Mouse (Mus musculus): Measurements from ENCODE around the gene Appl1.

The Appl1 gene

DNA sequence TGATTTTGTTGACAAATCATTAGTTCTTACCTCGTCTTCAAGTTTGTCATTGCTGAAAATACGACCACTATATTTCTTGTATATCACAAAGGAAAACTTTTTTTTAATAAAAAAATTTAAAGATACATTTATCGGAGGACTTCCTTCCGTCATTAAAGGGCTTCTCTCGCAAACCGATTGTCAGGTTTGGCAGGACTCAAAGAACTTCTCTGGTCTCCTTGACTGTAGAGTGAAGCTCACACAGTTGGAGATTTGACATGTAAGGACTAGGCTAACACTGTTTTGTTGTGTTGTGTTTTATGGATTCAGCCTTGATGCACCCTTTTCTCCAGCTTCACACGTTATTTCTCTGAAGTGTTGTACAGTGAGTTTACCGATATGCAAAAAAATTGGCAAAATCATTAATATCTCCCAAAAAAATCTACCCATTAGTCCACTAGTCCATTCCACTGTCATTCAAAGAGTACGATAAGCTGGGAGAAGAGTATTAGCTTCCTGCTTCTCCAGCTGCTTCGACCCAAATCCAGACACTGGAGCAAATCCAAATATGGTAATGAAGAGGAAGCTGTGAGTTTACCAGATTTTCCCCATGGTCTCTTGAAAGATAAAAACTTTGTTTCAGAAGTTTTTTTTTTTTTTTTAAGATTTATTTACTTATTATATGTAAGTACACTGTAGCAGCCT, at the start of gene Appl1:
Gene Appl1 (minus strand): TSS at position 127 of the 684 bp plus-strand sequence.
- DNase-seq (ENCODE audit: inconsistent age in 2 of 2, low spot score in 1 of 2): peak in 1 of 2 experiments; percentile 54

DNA sequence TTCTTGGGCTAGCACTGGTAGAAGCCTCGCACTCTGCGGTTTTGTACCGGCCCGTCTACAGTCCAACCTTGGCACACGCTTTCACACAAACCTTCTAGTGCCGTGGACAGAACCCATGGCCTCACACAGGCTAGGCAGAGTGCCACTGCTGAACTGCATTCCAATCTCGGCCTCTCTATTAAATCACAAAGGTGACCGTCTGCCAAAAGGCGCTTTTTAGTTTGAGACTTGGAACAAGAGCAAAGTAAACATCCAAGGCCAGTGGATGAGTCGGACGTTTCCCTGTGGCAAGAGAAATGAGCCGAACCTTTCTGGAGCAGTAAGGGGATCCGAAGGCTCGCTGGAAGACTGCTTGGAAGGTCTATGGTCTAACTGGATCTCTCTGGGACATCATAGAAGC, 48.8 kb upstream of the Appl1 start:
- peak; percentile 88 to 93 for DNase-seq (ENCODE audit: inconsistent age in 2 of 2, low spot score in 1 of 2)

- no peak for DNase-seq (ENCODE audit: inconsistent age in 2 of 2, low spot score in 1 of 2)
Measured at GRCm38 (mm10) chr14:27017936-27018335, 46.9 kb upstream of the Appl1 start.

GRCm38 (mm10) chr14:27013658-27014057, 42.6 kb upstream of the Appl1 start:
- no peak for DNase-seq (ENCODE audit: inconsistent age in 2 of 2, low spot score in 1 of 2)

DNA sequence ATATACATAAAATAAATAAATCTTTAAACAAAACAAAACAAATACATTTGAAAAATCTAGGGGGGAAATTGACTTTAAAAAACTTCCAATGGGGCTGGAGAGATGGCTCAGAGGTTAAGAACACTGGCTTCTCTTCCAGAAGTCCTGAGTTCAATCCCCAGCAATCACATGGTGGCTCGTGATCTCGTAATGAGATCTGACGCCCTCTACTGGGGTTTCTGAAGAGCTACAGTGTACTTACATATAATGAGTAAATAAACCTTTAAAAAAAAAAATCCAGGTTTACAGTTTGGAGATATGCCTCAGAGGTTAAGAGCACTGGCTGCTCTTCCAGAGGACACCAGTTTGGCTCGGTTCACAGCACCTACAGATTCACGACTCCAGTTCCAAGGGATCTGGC, 40.5 kb upstream of the Appl1 start:
- no peak for DNase-seq (ENCODE audit: inconsistent age in 2 of 2, low spot score in 1 of 2)

- no peak for DNase-seq (ENCODE audit: inconsistent age in 2 of 2, low spot score in 1 of 2)
Measured at GRCm38 (mm10) chr14:27005937-27006336, 34.9 kb upstream of the Appl1 start.

DNA sequence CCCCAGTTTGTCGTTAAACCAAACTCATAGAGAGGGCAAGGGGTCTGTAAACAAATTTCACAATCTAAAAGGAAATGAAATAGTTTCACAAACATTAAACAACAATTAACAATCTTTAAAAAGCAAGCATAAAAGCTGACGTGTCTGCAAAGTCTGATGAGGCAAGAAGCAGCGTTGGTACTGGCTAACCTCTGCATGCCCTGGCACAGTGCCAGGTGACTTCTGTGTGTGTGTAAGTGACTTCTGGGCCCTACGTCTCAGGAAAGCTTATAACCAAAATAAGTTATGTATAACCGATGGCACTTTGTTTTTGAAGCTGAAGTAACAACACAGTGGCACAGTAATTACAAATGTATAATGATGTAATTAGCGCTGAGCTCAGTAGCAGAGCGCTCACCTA, 33.9 kb upstream of the Appl1 start:
- DNase-seq (ENCODE audit: inconsistent age in 2 of 2, low spot score in 1 of 2): peak in 1 of 2 experiments; percentile 49

DNA sequence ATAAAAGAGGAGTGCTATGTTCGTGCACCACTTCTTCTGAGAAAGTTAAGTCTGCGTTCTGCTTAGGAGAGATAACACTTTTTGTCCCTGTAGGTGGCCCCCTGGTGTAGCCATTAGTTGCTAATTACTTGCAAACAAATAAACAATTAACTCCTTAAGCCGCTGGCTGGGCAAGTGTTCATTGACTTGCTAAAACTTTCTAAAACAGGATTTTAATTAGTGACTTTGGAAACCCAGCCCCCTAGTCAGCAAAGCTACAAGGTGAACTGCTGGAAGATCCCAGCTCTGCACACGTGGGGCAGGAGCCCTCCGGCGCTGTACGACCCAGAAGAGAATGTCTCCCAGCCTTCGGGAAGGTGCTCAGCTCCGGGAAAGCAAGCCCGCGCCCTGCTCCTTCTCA, 29.4 kb upstream of the Appl1 start:
- peak in 1 of 2 experiments; percentile 15 for DNase-seq (ENCODE audit: inconsistent age in 2 of 2, low spot score in 1 of 2)

DNA sequence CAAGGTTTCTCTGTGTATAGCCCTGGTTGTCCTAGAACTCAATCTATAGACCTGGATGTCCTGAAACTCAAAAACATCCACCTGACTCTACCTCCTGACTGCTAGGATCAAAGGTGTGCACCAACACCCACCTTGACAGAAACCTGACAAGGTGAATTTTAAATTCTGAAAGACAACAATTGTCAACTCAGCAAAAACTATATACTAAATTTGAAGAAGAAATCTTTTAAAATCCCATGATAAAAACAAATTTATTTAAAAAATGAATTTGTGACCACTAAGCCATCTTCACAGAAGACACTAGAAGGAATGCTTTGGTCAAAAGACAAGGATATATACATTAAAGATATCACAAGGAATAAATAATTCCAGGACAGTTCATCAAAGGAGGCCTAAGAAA, 25.2 kb upstream of the Appl1 start:
- no peak for DNase-seq (ENCODE audit: inconsistent age in 2 of 2, low spot score in 1 of 2)

DNA sequence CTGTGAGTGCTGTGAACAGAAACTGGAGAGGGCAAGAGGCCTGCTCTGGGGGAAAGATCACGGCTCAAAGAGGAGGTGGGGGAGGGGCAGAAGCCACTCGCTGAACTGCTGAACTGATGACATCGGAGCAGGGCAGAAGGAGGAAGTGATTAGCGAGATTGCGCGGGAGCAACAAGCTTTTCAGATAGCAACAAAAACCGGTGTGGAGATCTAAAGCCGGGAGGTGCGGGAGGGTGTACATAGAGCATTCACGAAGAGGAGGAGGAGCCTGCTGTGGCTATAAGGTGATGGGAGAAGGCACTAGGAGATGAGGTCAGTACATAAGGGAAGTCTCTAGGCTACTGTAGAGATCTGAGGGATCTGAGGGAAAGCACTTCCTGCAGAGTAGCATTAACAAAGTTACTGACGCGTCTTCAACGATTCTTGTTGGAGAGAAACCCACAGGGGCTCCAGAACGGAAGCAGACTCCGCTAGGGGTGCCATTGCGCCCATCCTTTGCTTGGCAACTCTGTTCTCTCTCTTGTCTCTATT, 23.2 kb upstream of the Appl1 start, which contains the start of gene Hesx1:
Gene Hesx1 (plus strand): TSS at position 206 of the 531 bp plus-strand sequence.
- DNase-seq (ENCODE audit: inconsistent age in 2 of 2, low spot score in 1 of 2): peak; percentile 51 to 79

- DNase-seq (ENCODE audit: inconsistent age in 2 of 2, low spot score in 1 of 2): peak in 1 of 2 experiments; percentile 27
Measured at GRCm38 (mm10) chr14:26993427-26993826, 22.4 kb upstream of the Appl1 start.

DNA sequence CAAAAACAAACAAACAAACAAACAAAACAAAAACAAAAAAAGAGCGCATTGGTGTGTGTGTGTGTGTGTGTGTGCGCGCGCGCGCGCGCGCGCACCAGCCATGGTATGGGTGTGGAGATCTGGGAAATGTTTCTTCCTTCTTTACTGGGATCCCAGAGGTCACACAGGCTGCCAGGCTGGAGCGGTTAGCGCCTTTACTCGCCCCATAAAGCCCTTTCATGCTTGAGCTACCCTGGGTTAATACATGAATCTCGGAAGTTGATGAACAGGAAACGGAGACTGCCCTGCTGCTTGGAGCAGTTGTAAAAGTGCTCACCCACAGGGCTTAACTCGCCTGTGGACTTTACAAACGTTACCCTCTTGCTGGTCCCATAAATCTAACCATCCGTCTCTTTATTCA, 20.6 kb upstream of the Appl1 start:
- DNase-seq (ENCODE audit: inconsistent age in 2 of 2, low spot score in 1 of 2): no peak

DNA sequence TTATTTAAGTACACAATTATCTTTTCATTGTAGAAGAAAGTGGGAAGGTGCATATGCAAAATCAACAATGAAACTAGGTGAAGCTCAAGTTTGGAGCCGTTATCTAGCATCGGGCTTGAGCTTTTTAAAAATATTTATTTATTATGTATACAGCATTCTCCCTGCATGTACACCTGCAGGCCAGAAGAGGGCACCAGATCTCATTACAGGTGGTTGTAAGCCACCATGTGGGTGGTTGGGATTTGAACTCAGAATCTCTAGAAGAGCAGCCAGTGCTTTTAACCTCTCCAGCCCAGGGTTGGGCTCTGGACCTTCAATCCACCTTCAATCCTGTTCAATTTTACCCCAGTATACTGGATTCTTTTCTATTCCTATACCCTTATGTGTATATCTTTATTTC, 17.7 kb upstream of the Appl1 start:
- peak in 1 of 2 experiments; percentile 57 for DNase-seq (ENCODE audit: inconsistent age in 2 of 2, low spot score in 1 of 2)

DNA sequence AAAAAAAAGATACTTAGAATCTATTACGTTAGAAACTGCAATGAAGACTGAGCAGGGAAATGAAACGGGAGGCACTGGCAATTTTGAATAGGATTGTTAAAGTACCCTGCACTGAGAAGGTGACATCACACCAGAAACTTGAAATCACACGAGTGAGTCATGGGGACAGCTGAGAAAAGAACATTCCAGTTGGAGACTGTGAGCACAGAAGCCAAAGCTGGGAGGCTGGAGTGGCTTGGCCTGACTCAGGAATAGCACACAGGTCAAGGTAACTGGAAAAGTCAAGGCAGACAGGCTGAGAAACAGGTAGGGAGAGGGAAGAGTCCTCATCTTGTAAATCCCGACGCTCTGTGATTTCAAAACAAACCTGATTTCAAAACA, 11.1 kb upstream of the Appl1 start:
- peak; percentile 81 to 88 for DNase-seq (ENCODE audit: inconsistent age in 2 of 2, low spot score in 1 of 2)

DNA sequence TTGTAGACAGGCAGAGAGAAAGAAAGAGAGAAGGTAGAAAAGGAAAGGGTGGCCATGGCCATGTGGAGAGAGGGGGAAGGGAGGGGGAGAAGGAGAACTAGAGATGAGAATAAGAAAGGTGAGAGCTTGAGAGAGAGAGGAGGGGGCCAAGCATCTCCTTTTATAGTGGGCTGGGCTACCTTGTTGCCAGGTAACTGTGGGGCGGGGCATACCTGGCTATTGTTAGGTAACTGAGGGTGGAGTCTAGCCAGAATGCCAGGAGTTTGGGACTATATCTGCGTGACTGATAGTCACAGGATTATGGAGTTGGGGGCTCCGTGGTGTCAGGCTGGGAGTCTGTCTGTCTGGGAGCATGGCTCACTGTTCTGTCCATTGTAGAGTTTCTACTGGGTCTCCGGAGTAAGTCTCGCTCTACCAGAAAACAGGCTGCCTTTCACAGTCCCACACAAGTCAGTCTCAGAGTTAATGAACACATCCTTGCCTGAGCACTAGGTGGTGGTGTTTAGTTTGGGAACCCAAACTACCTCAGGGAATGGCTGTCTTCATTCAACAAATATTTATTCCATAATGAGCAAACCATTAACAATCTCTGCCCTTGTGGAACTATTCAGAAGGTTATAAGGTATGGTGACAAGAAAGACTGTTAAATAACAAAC, 10.6 kb upstream of the Appl1 start:
- DNase-seq (ENCODE audit: inconsistent age in 2 of 2, low spot score in 1 of 2): no peak

GRCm38 (mm10) chr14:26981021-26981420, 10.0 kb upstream of the Appl1 start:
- no peak for DNase-seq (ENCODE audit: inconsistent age in 2 of 2, low spot score in 1 of 2)

- DNase-seq (ENCODE audit: inconsistent age in 2 of 2, low spot score in 1 of 2): no peak
Measured at GRCm38 (mm10) chr14:26979808-26980207, 8.8 kb upstream of the Appl1 start.

DNA sequence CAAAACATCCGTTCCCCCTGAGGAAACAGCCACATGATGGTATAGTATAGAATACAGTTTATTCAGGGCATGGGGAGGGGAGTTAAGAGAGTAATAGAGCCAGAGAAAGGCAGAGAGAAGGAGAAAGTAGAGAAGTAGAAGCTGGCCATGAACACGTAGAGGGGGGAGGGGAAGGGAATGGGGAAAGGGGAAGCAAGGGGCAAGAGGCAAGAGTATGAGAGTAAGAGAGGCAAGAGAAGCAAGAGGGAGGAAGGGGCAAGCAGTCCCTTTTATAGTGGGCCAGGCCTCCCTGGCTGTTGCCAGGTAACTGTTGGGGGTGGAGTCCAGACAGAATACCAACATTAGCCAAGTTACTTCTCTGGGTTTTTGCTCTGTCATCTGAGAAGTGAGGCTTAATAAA, 6.5 kb upstream of the Appl1 start:
- no peak for DNase-seq (ENCODE audit: inconsistent age in 2 of 2, low spot score in 1 of 2)

GRCm38 (mm10) chr14:26976212-26976611, 5.2 kb upstream of the Appl1 start:
- peak in 1 of 2 experiments; percentile 48 for DNase-seq (ENCODE audit: inconsistent age in 2 of 2, low spot score in 1 of 2)

DNA sequence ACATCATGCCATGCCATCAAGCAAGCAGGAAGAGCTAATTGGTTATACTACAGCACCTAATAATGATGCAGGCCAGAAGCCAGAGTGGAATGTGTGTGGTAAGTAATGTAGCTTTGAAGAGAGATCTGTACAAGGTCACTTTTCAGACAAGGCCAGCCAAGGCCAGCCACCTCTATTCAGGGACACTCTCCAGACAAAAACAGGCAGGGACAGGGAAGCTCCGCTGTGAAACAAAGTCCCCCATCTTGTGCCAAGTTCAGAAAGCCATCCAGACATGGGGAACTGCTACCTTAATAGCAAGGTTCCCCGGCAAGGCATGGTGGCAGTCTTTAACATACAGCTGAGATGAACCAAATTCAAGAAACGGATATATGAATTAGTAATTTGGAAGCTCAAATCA, 4.5 kb upstream of the Appl1 start:
- DNase-seq (ENCODE audit: inconsistent age in 2 of 2, low spot score in 1 of 2): peak; percentile 78 to 88

DNA sequence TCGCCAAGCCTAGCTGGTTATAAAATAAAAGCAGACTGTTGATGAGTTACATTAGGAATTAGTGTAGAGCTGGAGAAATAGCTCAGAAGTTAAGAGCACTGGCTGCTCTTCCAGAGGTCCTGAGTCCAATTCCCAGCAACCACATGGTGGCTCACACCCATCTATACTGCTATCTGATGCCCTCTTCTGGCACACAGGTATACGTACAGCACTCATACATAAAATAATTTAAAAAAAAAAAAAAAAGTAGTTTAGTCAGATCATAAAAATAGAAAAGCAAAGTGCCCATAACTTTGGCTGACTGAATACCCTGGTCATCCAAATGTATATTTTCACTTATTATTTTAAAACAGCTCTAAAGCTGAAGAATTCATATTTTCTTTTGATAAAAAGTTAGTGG, 2.1 kb upstream of the Appl1 start:
- DNase-seq (ENCODE audit: inconsistent age in 2 of 2, low spot score in 1 of 2): no peak

DNA sequence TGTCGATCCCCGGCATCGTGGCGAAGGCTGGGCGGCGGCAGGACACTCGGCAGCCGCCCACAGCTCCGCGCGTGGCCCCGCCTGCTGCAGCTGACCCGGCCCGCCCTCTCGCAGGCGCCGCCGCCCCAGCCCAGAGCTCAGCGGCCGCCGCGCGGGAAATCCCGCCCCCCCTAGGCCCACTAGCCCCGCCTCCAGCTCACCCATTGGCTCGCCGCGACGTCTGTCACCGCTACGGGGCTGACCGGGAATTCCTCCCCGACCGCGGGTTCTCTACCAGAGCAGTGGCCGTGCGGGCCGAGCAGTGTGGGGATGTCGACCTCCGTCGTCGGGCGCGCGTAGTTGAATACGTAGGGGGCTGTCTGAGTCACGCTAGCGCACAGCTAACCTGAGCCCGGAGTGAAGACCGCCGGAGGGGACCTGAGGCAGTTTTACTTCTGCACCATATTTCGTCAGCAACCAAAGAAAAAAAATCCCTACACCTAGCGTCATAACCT, 546 bp downstream of the Appl1 start:
- peak; percentile 96 to 99 for DNase-seq (ENCODE audit: inconsistent age in 2 of 2, low spot score in 1 of 2)
